Mouse (Mus musculus) forebrain, embryonic 14.5 days (tissue): ENCODE data around the gene Vmn1r188. TPM values are rescaled to one million over a fixed set of nuclear protein-coding genes. Genes with fewer than 3 reads are reported as not detected.
"Not testable (repeated sequence)": the region's sequence is repeated elsewhere in the genome, so short reads cannot be mapped to it uniquely, and the experiment has no call there.

ENCODE experiments used
- ATAC-seq: fragments of 200-750 bp; cut with Nextera tagmentation; 2 replicates; pipeline ENCODE4 v1.8.0; 2017; ENCODE audit warnings: mild to moderate bottlenecking, moderate library complexity
- DNase-seq: peaks from one replicate; pipeline ENCODE4 v3.0.0-alpha.2; 2015; ENCODE audit warnings: low spot score
- H3K27ac ChIP-seq: fragments of 300-500 bp; sonication (generic); 2 replicates; pipeline ENCODE4 v1.5.1; 2014; ENCODE audit warnings: low read depth, mild to moderate bottlenecking, control low read depth, low read length, moderate library complexity
- H3K27me3 ChIP-seq: fragments of 300-500 bp; sonication (generic); replicated peaks from 2 replicates; pipeline ENCODE4 v1.6.1; 2014; ENCODE audit warnings: low read length, control low read depth, mixed read lengths; ENCODE audit not compliant: control insufficient read depth, insufficient read depth
- H3K36me3 ChIP-seq: fragments of 300-500 bp; sonication (generic); 2 replicates; pipeline ENCODE4 v1.6.1; 2014; ENCODE audit warnings: low read length, control low read depth; ENCODE audit not compliant: control insufficient read depth, insufficient read depth
- H3K4me1 ChIP-seq: fragments of 300-500 bp; sonication (generic); 2 replicates; pipeline ENCODE4 v1.6.1; 2014; ENCODE audit warnings: antibody characterized with exemption, low read length, control low read depth; ENCODE audit not compliant: control insufficient read depth, insufficient read depth
- H3K4me2 ChIP-seq: fragments of 300-500 bp; sonication (generic); 2 replicates; pipeline ENCODE4 v1.6.1; 2014; ENCODE audit warnings: mild to moderate bottlenecking, control low read depth, low read length
- H3K4me3 ChIP-seq: fragments of 300-500 bp; sonication (generic); 2 replicates; pipeline ENCODE4 v1.5.1; 2014; ENCODE audit warnings: low read depth, low read length, control low read depth
- H3K9ac ChIP-seq: fragments of 300-500 bp; sonication (generic); 2 replicates; pipeline ENCODE4 v1.6.1; 2014; ENCODE audit warnings: mild to moderate bottlenecking, low read length, control low read depth, moderate library complexity
- H3K9me3 ChIP-seq: fragments of 300-500 bp; sonication (generic); replicated peaks from 2 replicates; pipeline ENCODE4 v1.6.1; 2016; ENCODE audit warnings: low read length, control low read depth, mixed read lengths; ENCODE audit not compliant: control insufficient read depth
- WGBS: fragments of 180-500 bp; shearing (Covaris S2); extraction: QIAGEN DNeasy Blood & Tissue Kit; methylation state at CpG from one replicate; pipeline ENCODE4 v1.1.7; 2014; 5-methylcytosine and 5-hydroxymethylcytosine counted together
- polyA plus RNA-seq: library from polyadenylated mRNA; unstranded; fragments of >200 nt; fragmentation: Nextera tagmentation; extraction: Ambion mirVana; gene quantifications from 2 replicates; pipeline ENCODE4 v1.2.1, GENCODE M21; 2014

The Vmn1r188 gene
- polyA plus RNA-seq, 1 experiment from 2014 or later = not detected

- H3K9ac ChIP-seq = peak overlapping the region; percentile 62
- under 1% methylated on average over 22 of the region's 24 CpGs for WGBS
- peaks cover 24% of the 10 kb centered on the region for H3K4me1 ChIP-seq
- ATAC-seq (peak; percentile 11), DNase-seq (peak; percentile 44)
- H3K36me3 ChIP-seq = no peaks in the 10 kb centered on the region
- H3K4me3 ChIP-seq = peak overlapping the region; percentile 38
- H3K27me3 ChIP-seq = no peaks in the 10 kb centered on the region
- no peaks in the 10 kb centered on the region for H3K9me3 ChIP-seq
- H3K4me2 ChIP-seq = peak overlapping the region; percentile 72
- peak overlapping the region; percentile 86 for H3K27ac ChIP-seq
Observed at GRCm38 (mm10) chr13:22040464-22041141, 43.6 kb upstream of the Vmn1r188 start.

- H3K27me3 ChIP-seq, H3K9me3 ChIP-seq, H3K36me3 ChIP-seq: not testable (repeated sequence)
- Histone ChIP-seq H3K4me1 (peaks cover 24% of the 10 kb centered on the region), H3K9ac (peak within 1 kb of the TSS; percentile 65), H3K4me2 (peak within 1 kb of the TSS; percentile 72), H3K4me3 (peak within 1 kb of the TSS; percentile 38), H3K27ac (peak within 1 kb of the TSS; percentile 86)
- peak; percentile 97 for DNase-seq
- WGBS = 0% methylated on average over 24 of the region's 27 CpGs
- peak; percentile 59 for ATAC-seq
Observed at GRCm38 (mm10) chr13:22041142-22041536, 43.1 kb upstream of the Vmn1r188 start, which contains the start of gene Hist1h4i. Gene Hist1h4i, minus strand, starts transcription at chr13:22041362.

DNA sequence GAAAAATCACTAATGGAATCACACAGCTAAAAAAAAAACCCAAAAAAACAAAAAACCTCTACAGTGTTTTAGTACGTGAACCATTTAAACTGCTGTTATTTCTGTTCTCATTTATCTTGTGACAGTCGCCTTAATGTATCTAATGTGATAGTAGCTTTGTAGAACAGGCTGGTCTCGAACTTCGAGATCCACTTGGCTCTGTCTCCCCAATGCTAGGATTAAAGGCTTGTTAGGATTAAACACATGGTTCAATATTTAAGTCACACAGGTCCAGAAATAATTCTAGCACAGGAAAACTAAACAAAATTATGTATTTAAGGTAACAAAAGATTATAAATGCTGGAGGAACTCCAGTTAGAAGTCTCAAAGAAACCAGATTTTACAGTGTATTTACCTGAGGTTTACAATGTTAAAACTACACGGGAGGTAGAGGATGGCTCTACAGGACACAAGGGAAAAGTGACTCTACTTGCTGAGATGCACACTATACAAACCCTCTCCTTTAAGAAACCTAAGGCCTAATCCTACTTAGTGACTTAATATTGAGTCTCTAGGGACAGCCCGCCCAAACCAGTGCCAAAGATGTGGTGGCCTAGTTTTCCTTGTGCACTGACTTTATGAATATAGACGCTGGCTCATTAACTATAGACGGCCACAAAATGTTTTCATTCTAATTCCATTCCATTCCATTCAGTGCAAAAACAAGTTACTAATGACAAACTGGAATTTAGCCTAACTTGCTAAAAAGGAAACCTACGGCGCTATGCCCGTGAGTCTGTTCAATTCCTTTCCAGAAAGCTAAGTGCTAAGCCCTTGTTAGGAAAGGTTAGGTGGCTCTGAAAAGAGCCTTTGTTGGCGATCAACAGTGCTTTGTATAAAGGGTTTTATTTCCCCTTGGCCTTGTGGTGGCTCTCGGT is 42.3 kb upstream of the Vmn1r188 start:
- Histone ChIP-seq H3K4me2 (peak overlapping the region; percentile 72), H3K27ac (peak overlapping the region; percentile 86), H3K9ac (peak overlapping the region; percentile 65), H3K9me3 (no peaks in the 10 kb centered on the region), H3K27me3 (no peaks in the 10 kb centered on the region), H3K4me1 (peaks cover 21% of the 10 kb centered on the region; the same call in 1 of the 2 replicates), H3K36me3 (no peaks in the 10 kb centered on the region), H3K4me3 (peak overlapping the region; percentile 38)
- ATAC-seq = no peak
- DNase-seq = peak; percentile 62
- WGBS = 1% methylated on average over 13 of the region's 13 CpGs

DNA sequence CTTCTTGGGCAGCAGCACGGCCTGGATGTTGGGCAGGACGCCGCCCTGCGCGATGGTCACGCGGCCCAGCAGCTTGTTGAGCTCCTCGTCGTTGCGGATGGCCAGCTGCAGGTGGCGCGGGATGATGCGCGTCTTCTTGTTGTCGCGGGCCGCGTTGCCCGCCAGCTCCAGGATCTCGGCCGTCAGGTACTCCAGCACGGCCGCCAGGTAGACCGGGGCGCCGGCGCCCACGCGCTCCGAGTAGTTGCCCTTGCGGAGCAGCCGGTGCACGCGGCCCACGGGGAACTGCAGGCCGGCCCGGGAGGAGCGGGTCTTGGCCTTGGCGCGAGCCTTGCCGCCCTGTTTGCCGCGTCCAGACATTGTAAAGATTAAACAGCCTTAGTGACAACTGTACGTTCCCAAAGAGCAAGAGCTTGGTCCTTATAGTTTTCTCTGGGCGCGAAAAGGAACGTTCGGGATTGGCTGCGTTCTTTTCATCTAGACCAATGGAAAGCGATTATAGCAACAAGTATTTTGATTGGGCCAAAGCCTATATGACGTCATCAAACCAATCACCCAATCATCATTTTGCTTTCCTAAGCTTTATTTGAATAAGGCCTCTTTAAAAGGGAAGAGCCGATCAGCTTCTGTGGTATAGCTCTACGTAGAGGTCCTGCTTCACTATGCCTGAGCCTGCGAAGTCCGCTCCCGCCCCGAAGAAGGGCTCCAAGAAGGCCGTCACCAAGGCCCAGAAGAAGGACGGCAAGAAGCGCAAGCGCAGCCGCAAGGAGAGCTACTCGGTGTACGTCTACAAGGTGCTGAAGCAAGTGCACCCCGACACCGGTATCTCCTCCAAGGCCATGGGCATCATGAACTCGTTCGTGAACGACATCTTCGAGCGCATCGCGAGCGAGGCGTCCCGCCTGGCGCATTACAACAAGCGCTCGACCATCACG is 41.4 kb upstream of the Vmn1r188 start, which contains the start of the genes Hist1h2ag and Hist1h2bj:
Gene Hist1h2ag (minus strand): TSS at position 377 of the 935 bp plus-strand sequence.
Gene Hist1h2bj (plus strand): TSS at position 647 of the 935 bp plus-strand sequence.
- not testable (repeated sequence) for H3K36me3 ChIP-seq, H3K9me3 ChIP-seq, H3K27me3 ChIP-seq
- peak within 1 kb of the TSS; percentile 86 for H3K27ac ChIP-seq
- peaks cover 21% of the 10 kb centered on the region; the same call in 1 of the 2 replicates for H3K4me1 ChIP-seq
- peak within 1 kb of the TSS; percentile 65 for H3K9ac ChIP-seq
- DNase-seq (peak; percentile 100), ATAC-seq (peak; percentile 91)
- peak within 1 kb of the TSS; percentile 38 for H3K4me3 ChIP-seq
- peak within 1 kb of the TSS; percentile 72 for H3K4me2 ChIP-seq
- under 1% methylated on average over 37 of the region's 80 CpGs for WGBS

- Histone ChIP-seq H3K9me3 (no peaks in the 10 kb centered on the region), H3K27ac (peak overlapping the region; percentile 66), H3K27me3 (no peaks in the 10 kb centered on the region), H3K4me3 (peak overlapping the region; percentile 30), H3K4me1 (peaks cover 21% of the 10 kb centered on the region; the same call in 1 of the 2 replicates), H3K9ac (peak overlapping the region; percentile 58), H3K36me3 (no peaks in the 10 kb centered on the region), H3K4me2 (peak overlapping the region; percentile 72)
- under 1% methylated on average over 10 of the region's 14 CpGs for WGBS
- peak; percentile 16 for ATAC-seq
- peak; percentile 93 for DNase-seq
Observed at GRCm38 (mm10) chr13:22043503-22044431, 40.5 kb upstream of the Vmn1r188 start.

- Histone ChIP-seq H3K4me1 (peaks cover 21% of the 10 kb centered on the region; the same call in 1 of the 2 replicates), H3K27me3 (no peaks in the 10 kb centered on the region), H3K4me2 (peak overlapping the region; percentile 72), H3K36me3 (no peaks in the 10 kb centered on the region), H3K27ac (no peak overlapping the region), H3K4me3 (no peak overlapping the region), H3K9me3 (no peaks in the 10 kb centered on the region), H3K9ac (no peak overlapping the region)
- DNase-seq (no peak), ATAC-seq (no peak)
- WGBS = 78% methylated on average over 6 of the region's 6 CpGs
Observed at GRCm38 (mm10) chr13:22044432-22045155, 39.6 kb upstream of the Vmn1r188 start.

GRCm38 (mm10) chr13:22045311-22045710 is 38.9 kb upstream of the Vmn1r188 start:
- WGBS = 73% methylated on average over 2 of the region's 2 CpGs
- H3K36me3 ChIP-seq = no peaks in the 10 kb centered on the region
- ATAC-seq (no peak), DNase-seq (no peak)
- H3K27me3 ChIP-seq = no peaks in the 10 kb centered on the region
- no peaks in the 10 kb centered on the region for H3K9me3 ChIP-seq
- peaks cover 19% of the 10 kb centered on the region; the same call in 1 of the 2 replicates for H3K4me1 ChIP-seq
- H3K27ac ChIP-seq = no peak overlapping the region
- no peak overlapping the region for H3K4me3 ChIP-seq
- no peak overlapping the region for H3K4me2 ChIP-seq
- H3K9ac ChIP-seq = no peak overlapping the region
